Mouse (Mus musculus) small intestine, adult 2 months (tissue): ENCODE results near the gene Fbxo33.

ENCODE experiments used
- CTCF ChIP-seq: fragments of 200-500 bp; IDR thresholded peaks from 2 replicates; pipeline ENCODE4 v1.5.1; 2012; ENCODE audit warnings: low read depth, mild to moderate bottlenecking, control low read depth, inconsistent platforms, low read length, moderate library complexity, mixed read lengths; ENCODE audit not compliant: insufficient replicate concordance, insufficient read length; ENCODE audit errors: extremely low read depth
- POLR2A ChIP-seq: fragments of 200-500 bp; IDR thresholded peaks from 2 replicates; pipeline ENCODE4 v1.6.1; 2012; ENCODE audit warnings: low read depth, mild to moderate bottlenecking, control low read depth, inconsistent platforms, low read length, moderate library complexity

GRCm38 (mm10) chr12:59218640-59219321 lies 744 bp downstream of the Fbxo33 start:
- TF ChIP-seq CTCF (no peak), POLR2A (no peak)
